Mouse (Mus musculus): Measurements from ENCODE around the gene Mast4. TPM values are rescaled to one million over a fixed set of nuclear protein-coding genes. Genes with fewer than 3 reads are reported as not detected.

Mast4 gene
- polyA plus RNA-seq, 1 experiment from 2014 or later, result 18.9 TPM

DNA sequence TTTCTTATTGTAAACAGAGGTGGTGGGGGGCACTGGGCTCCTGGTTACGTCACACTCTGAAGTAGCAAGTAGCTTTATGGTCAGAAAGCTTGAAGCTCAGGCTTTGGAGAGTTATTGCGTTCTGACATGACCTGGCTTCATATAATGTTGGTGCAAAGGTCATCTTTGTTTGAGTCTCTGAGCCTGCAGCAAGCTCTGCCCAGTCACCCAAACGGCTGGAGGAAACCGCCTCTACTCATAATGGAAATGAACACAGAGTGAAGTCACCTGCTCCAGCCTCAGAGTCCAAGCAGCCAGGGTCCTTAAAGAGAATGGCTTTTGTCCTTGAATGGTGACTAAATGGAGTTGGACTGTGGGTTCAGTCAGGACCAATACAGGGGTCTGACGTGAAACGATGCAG is 529.1 kb downstream of the Mast4 start:
- DNase-seq (ENCODE audit: low spot score) (no peak), ATAC-seq (ENCODE audit: insufficient number of reproducible peaks, low FRiP score, low TSS enrichment, low read depth) (no peak)
- Histone ChIP-seq H3K4me1 (ENCODE audit: control insufficient read depth, insufficient read depth, low read length) (no peaks in the 10 kb centered on the region), H3K9ac (ENCODE audit: low read length) (no peak overlapping the region), H3K4me3 (ENCODE audit: low read depth, low read length) (no peak overlapping the region), H3K27me3 (ENCODE audit: control insufficient read depth, insufficient read depth, low read length) (no peaks in the 10 kb centered on the region), H3K27ac (replicated peaks; ENCODE audit: low read depth, low read length) (no peak overlapping the region), H3K9me3 (ENCODE audit: control insufficient read depth, low read length) (no peaks in the 10 kb centered on the region), H3K4me2 (ENCODE audit: low read depth, severe bottlenecking) (no peak overlapping the region), H3K36me3 (ENCODE audit: control insufficient read depth, insufficient read depth, low read length) (no peaks in the 10 kb centered on the region)
- 75% methylated on average over 6 of the region's 6 CpGs for WGBS

DNA sequence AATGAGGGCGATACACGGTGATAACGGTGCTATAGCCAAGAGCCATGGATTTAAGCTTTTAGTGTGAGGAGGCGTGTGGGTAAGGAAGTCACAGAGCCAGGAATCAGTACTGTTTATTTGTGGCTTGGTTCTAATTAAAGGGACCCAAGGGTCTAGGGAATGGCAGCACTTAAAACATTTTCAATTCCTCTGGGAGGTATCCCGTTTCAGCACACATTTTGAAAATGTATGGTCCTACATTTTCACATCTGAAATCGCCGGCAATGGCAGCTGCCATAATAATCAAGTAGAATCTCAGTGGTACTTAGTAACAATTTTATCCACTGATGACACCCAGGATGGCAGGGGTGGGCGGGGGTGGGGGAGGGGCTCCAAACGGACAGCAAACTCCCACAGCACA is 531.1 kb downstream of the Mast4 start:
- H3K27me3 ChIP-seq (ENCODE audit: control insufficient read depth, insufficient read depth, low read length), result no peaks in the 10 kb centered on the region
- H3K4me2 ChIP-seq (ENCODE audit: low read depth, severe bottlenecking), result no peak overlapping the region
- no peaks in the 10 kb centered on the region for H3K4me1 ChIP-seq (ENCODE audit: control insufficient read depth, insufficient read depth, low read length)
- H3K9me3 ChIP-seq (ENCODE audit: control insufficient read depth, low read length), result no peaks in the 10 kb centered on the region
- H3K9ac ChIP-seq (ENCODE audit: low read length), result no peak overlapping the region
- no peaks in the 10 kb centered on the region for H3K36me3 ChIP-seq (ENCODE audit: control insufficient read depth, insufficient read depth, low read length)
- DNase-seq (ENCODE audit: low spot score), result no peak
- no peak overlapping the region for H3K4me3 ChIP-seq (ENCODE audit: low read depth, low read length)
- ATAC-seq (ENCODE audit: insufficient number of reproducible peaks, low FRiP score, low TSS enrichment, low read depth), result no peak
- H3K27ac ChIP-seq (replicated peaks; ENCODE audit: low read depth, low read length), result no peak overlapping the region
- 77% methylated on average over 9 of the region's 9 CpGs for WGBS

GRCm38 (mm10) chr13:102792157-102792556 is 542.1 kb downstream of the Mast4 start:
- Histone ChIP-seq H3K27ac (replicated peaks; ENCODE audit: low read depth, low read length) (no peak overlapping the region), H3K4me2 (ENCODE audit: low read depth, severe bottlenecking) (no peak overlapping the region), H3K27me3 (ENCODE audit: control insufficient read depth, insufficient read depth, low read length) (no peaks in the 10 kb centered on the region), H3K9ac (ENCODE audit: low read length) (no peak overlapping the region), H3K4me3 (ENCODE audit: low read depth, low read length) (no peak overlapping the region), H3K36me3 (ENCODE audit: control insufficient read depth, insufficient read depth, low read length) (no peaks in the 10 kb centered on the region), H3K9me3 (ENCODE audit: control insufficient read depth, low read length) (no peaks in the 10 kb centered on the region), H3K4me1 (ENCODE audit: control insufficient read depth, insufficient read depth, low read length) (no peaks in the 10 kb centered on the region)
- WGBS, result 91% methylated on average over 3 of the region's 3 CpGs
- no peak for DNase-seq (ENCODE audit: low spot score)
- ATAC-seq (ENCODE audit: insufficient number of reproducible peaks, low FRiP score, low TSS enrichment, low read depth), result no peak

- no peaks in the 10 kb centered on the region for H3K4me1 ChIP-seq (ENCODE audit: control insufficient read depth, insufficient read depth, low read length)
- 83% methylated on average over 6 of the region's 6 CpGs for WGBS
- no peak overlapping the region for H3K27ac ChIP-seq (replicated peaks; ENCODE audit: low read depth, low read length)
- no peaks in the 10 kb centered on the region for H3K9me3 ChIP-seq (ENCODE audit: control insufficient read depth, low read length)
- H3K27me3 ChIP-seq (ENCODE audit: control insufficient read depth, insufficient read depth, low read length), result no peaks in the 10 kb centered on the region
- H3K4me3 ChIP-seq (ENCODE audit: low read depth, low read length), result no peak overlapping the region
- no peak for ATAC-seq (ENCODE audit: insufficient number of reproducible peaks, low FRiP score, low TSS enrichment, low read depth)
- no peak overlapping the region for H3K9ac ChIP-seq (ENCODE audit: low read length)
- no peaks in the 10 kb centered on the region for H3K36me3 ChIP-seq (ENCODE audit: control insufficient read depth, insufficient read depth, low read length)
- H3K4me2 ChIP-seq (ENCODE audit: low read depth, severe bottlenecking), result no peak overlapping the region
- no peak for DNase-seq (ENCODE audit: low spot score)
Measured at GRCm38 (mm10) chr13:102790601-102791155, 543.6 kb downstream of the Mast4 start.

DNA sequence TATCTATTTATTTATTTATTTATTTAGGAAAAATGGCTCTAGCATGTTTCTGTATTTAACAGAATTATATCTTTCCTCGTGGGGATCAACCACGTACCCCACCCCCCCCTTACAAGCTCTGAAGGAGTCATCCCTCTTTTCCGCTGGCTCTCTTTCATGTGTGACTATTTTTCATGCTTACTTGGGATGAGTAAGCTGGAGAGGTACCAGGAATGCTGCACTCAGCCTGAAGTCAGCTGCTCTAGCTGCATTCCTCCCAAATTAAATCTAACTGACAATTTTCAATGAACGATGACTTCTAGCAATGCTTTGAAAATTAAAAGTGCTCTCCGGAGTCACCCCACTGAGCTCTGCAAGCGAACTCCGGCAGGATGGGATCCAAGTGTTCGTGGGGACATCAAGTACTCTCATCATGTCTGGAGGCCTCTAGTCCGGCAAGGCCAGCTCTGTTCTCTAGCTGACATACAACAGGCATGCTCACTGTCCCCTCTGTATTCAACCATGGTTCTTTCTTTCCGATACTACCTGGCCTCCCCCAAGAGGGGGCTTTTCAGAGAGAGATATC is 547.5 kb downstream of the Mast4 start:
- DNase-seq (ENCODE audit: low spot score) (no peak), ATAC-seq (ENCODE audit: insufficient number of reproducible peaks, low FRiP score, low TSS enrichment, low read depth) (no peak)
- Histone ChIP-seq H3K4me1 (ENCODE audit: control insufficient read depth, insufficient read depth, low read length) (no peaks in the 10 kb centered on the region), H3K27me3 (ENCODE audit: control insufficient read depth, insufficient read depth, low read length) (no peaks in the 10 kb centered on the region), H3K9me3 (ENCODE audit: control insufficient read depth, low read length) (no peaks in the 10 kb centered on the region), H3K27ac (replicated peaks; ENCODE audit: low read depth, low read length) (no peak overlapping the region), H3K4me2 (ENCODE audit: low read depth, severe bottlenecking) (no peak overlapping the region), H3K4me3 (ENCODE audit: low read depth, low read length) (no peak overlapping the region), H3K36me3 (ENCODE audit: control insufficient read depth, insufficient read depth, low read length) (no peaks in the 10 kb centered on the region), H3K9ac (ENCODE audit: low read length) (no peak overlapping the region)
- 92% methylated on average over 10 of the region's 10 CpGs for WGBS

DNA sequence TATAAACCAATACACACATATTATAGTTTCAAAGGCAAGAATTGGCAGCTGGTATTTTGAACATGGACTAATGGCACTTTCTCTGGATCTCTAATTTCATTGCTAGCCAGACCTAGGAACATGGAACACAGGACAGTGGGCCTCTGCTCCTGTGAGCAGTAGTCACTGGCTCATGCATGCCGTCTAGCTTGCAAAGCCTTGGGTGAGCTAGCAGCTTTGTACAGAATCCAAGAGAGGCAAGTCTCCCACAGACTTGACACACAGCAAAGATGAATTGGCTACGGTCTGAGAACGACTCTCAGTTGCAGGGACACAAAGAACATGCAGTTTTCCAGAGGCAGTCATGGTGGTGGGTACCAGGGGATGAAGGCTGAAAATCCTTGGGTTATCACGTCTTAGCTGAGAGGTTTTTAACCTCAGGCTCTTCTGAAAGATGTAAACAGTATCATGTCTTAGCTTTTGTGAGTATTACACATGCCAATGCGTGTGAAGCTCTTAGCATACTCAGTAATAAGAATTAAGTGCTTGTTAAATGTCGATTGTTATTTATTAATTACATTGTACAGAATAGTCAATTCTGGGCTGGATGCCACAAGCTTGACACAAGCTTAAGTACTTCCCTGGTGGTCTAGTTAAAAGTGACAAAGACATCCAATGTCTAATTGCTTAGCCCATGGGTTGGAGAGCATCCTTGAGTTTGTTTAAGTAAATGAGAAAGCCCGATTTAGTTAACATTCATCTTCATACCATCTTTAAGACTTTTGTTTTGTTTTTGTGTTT is 550.6 kb downstream of the Mast4 start:
- H3K27me3 ChIP-seq (ENCODE audit: control insufficient read depth, insufficient read depth, low read length), result no peaks in the 10 kb centered on the region
- ATAC-seq (ENCODE audit: insufficient number of reproducible peaks, low FRiP score, low TSS enrichment, low read depth), result no peak
- H3K4me2 ChIP-seq (ENCODE audit: low read depth, severe bottlenecking), result no peak overlapping the region
- H3K4me1 ChIP-seq (ENCODE audit: control insufficient read depth, insufficient read depth, low read length), result no peaks in the 10 kb centered on the region
- no peak overlapping the region for H3K27ac ChIP-seq (replicated peaks; ENCODE audit: low read depth, low read length)
- no peaks in the 10 kb centered on the region for H3K9me3 ChIP-seq (ENCODE audit: control insufficient read depth, low read length)
- DNase-seq (ENCODE audit: low spot score), result no peak
- no peak overlapping the region for H3K4me3 ChIP-seq (ENCODE audit: low read depth, low read length)
- WGBS, result 85% methylated on average over 7 of the region's 7 CpGs
- no peaks in the 10 kb centered on the region for H3K36me3 ChIP-seq (ENCODE audit: control insufficient read depth, insufficient read depth, low read length)
- H3K9ac ChIP-seq (ENCODE audit: low read length), result no peak overlapping the region

DNA sequence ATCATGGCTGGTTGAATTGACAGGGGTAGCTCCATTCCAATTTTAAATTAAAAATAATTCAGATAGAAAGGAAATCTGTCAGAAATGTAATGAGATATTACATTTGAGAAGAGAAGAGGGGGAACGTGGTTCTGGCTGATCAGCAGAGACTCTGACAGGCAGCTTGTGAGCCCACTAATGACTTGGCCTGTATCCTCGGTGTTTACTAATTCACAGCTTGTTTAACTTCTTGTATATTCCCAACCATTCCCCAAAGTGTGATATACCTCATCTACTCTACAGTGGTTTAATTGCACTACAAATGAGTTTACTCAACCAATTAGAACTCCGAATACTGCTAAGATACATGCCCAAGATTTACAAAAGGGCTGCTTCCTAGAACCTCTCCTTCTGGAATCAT is 555.0 kb downstream of the Mast4 start:
- no peaks in the 10 kb centered on the region for H3K36me3 ChIP-seq (ENCODE audit: control insufficient read depth, insufficient read depth, low read length)
- no peak overlapping the region for H3K4me2 ChIP-seq (ENCODE audit: low read depth, severe bottlenecking)
- no peak overlapping the region for H3K27ac ChIP-seq (replicated peaks; ENCODE audit: low read depth, low read length)
- no peak overlapping the region for H3K4me3 ChIP-seq (ENCODE audit: low read depth, low read length)
- no peak for DNase-seq (ENCODE audit: low spot score)
- no peak for ATAC-seq (ENCODE audit: insufficient number of reproducible peaks, low FRiP score, low TSS enrichment, low read depth)
- H3K27me3 ChIP-seq (ENCODE audit: control insufficient read depth, insufficient read depth, low read length), result no peaks in the 10 kb centered on the region
- no peak overlapping the region for H3K9ac ChIP-seq (ENCODE audit: low read length)
- no peaks in the 10 kb centered on the region for H3K9me3 ChIP-seq (ENCODE audit: control insufficient read depth, low read length)
- 87% methylated on average over 3 of the region's 3 CpGs for WGBS
- no peaks in the 10 kb centered on the region for H3K4me1 ChIP-seq (ENCODE audit: control insufficient read depth, insufficient read depth, low read length)

GRCm38 (mm10) chr13:102778859-102779258 is 555.4 kb downstream of the Mast4 start:
- Histone ChIP-seq H3K4me3 (ENCODE audit: low read depth, low read length) (no peak overlapping the region), H3K4me1 (ENCODE audit: control insufficient read depth, insufficient read depth, low read length) (no peaks in the 10 kb centered on the region), H3K9ac (ENCODE audit: low read length) (no peak overlapping the region), H3K27ac (replicated peaks; ENCODE audit: low read depth, low read length) (no peak overlapping the region), H3K27me3 (ENCODE audit: control insufficient read depth, insufficient read depth, low read length) (no peaks in the 10 kb centered on the region), H3K4me2 (ENCODE audit: low read depth, severe bottlenecking) (no peak overlapping the region), H3K36me3 (ENCODE audit: control insufficient read depth, insufficient read depth, low read length) (no peaks in the 10 kb centered on the region), H3K9me3 (ENCODE audit: control insufficient read depth, low read length) (no peaks in the 10 kb centered on the region)
- 92% methylated on average over 3 of the region's 3 CpGs for WGBS
- DNase-seq (ENCODE audit: low spot score) (no peak), ATAC-seq (ENCODE audit: insufficient number of reproducible peaks, low FRiP score, low TSS enrichment, low read depth) (no peak)
